Mouse (Mus musculus) embryonic facial prominence, embryonic 14.5 days (tissue): Measurements from ENCODE around the gene Lysmd1. TPM values are rescaled to one million over a fixed set of nuclear protein-coding genes. Genes with fewer than 3 reads are reported as not detected.

Experiments used
- ATAC-seq: fragments of 200-750 bp; cut with Nextera tagmentation; 2 replicates; pipeline ENCODE4 v1.8.0; 2017; ENCODE audit warnings: low read depth, moderate number of reproducible peaks, moderate TSS enrichment
- DNase-seq: peaks from one replicate; pipeline ENCODE4 v3.0.0-alpha.2; 2015; ENCODE audit warnings: low spot score
- H3K27ac ChIP-seq: fragments of 300-500 bp; sonication (generic); replicated peaks from 2 replicates; pipeline ENCODE4 v1.5.1; 2014; ENCODE audit warnings: low read depth, mild to moderate bottlenecking, low read length, moderate library complexity
- H3K27me3 ChIP-seq: fragments of 300-500 bp; sonication (generic); replicated peaks from 2 replicates; pipeline ENCODE4 v1.6.1; 2014; ENCODE audit warnings: low read length; ENCODE audit not compliant: control insufficient read depth, insufficient read depth
- H3K36me3 ChIP-seq: fragments of 300-500 bp; sonication (generic); 2 replicates; pipeline ENCODE4 v1.6.1; 2014; ENCODE audit warnings: low read length, mixed read lengths; ENCODE audit not compliant: control insufficient read depth, insufficient read depth
- H3K4me1 ChIP-seq: fragments of 300-500 bp; sonication (generic); 2 replicates; pipeline ENCODE4 v1.6.1; 2014; ENCODE audit warnings: antibody characterized with exemption, low read length; ENCODE audit not compliant: control insufficient read depth, insufficient read depth
- H3K4me2 ChIP-seq: fragments of 300-500 bp; sonication (generic); 2 replicates; pipeline ENCODE4 v1.6.1; 2014; ENCODE audit warnings: low read depth, mild to moderate bottlenecking, low read length, moderate library complexity, mixed read lengths
- H3K4me3 ChIP-seq: fragments of 300-500 bp; sonication (generic); 2 replicates; pipeline ENCODE4 v1.5.1; 2014; ENCODE audit warnings: low read depth, mild to moderate bottlenecking, low read length
- H3K9ac ChIP-seq: fragments of 300-500 bp; sonication (generic); 2 replicates; pipeline ENCODE4 v1.6.1; 2014; ENCODE audit warnings: low read depth, mild to moderate bottlenecking, low read length, moderate library complexity, mixed read lengths
- H3K9me3 ChIP-seq: fragments of 300-500 bp; sonication (generic); 2 replicates; pipeline ENCODE4 v1.6.1; 2016; ENCODE audit warnings: low read length; ENCODE audit not compliant: control insufficient read depth
- WGBS: fragments of 180-500 bp; shearing (Covaris S2); extraction: QIAGEN DNeasy Blood & Tissue Kit; methylation state at CpG from one replicate; pipeline ENCODE4 v1.1.7; 2014; 5-methylcytosine and 5-hydroxymethylcytosine counted together
- polyA plus RNA-seq: library from polyadenylated mRNA; unstranded; fragments of >200 nt; fragmentation: Nextera tagmentation; extraction: Ambion mirVana; gene quantifications from 2 replicates; pipeline ENCODE4 v1.2.1, GENCODE M21; 2014

The Lysmd1 gene
- polyA plus RNA-seq, 1 experiment from 2014 or later, result 13.2 TPM

DNA sequence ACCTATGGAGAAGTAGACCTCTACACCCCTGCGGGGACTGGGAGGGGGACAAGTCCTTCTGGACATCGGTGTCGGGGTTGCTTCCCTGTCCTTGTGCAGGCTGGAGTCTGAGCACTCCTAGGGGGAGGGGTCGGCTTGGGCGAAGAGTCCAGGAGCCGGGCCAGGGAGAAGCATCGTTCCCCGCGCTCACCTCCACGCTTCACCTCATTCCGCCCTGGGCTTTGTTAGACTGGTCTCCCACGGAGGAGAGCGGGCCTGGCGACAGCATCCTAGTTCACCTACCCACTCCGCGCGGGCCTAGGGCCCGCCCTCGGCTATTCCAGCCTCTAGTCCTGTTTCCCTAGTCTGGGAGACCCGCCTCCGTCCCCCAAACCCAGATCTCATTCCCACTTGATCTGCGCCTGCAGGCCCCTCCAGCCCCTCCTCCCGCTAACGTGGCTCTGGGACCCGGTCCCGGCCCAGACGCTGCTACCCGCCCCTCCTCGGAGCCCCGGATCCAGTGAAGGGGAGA, 27.2 kb downstream of the Lysmd1 start:
- DNase-seq, result peak; percentile 76
- H3K9ac ChIP-seq, result peak overlapping the region; percentile 70
- peak overlapping the region; percentile 63 for H3K4me3 ChIP-seq
- peaks cover 17% of the 10 kb centered on the region for H3K36me3 ChIP-seq
- H3K27ac ChIP-seq, result peak overlapping the region; percentile 50; the same call in 1 of the 2 replicates
- peak; percentile 1 for ATAC-seq
- peaks cover 21% of the 10 kb centered on the region for H3K4me1 ChIP-seq
- H3K27me3 ChIP-seq, result no peaks in the 10 kb centered on the region
- H3K9me3 ChIP-seq, result no peaks in the 10 kb centered on the region
- under 1% methylated on average over 27 of the region's 30 CpGs for WGBS
- peak overlapping the region; percentile 84 for H3K4me2 ChIP-seq

DNA sequence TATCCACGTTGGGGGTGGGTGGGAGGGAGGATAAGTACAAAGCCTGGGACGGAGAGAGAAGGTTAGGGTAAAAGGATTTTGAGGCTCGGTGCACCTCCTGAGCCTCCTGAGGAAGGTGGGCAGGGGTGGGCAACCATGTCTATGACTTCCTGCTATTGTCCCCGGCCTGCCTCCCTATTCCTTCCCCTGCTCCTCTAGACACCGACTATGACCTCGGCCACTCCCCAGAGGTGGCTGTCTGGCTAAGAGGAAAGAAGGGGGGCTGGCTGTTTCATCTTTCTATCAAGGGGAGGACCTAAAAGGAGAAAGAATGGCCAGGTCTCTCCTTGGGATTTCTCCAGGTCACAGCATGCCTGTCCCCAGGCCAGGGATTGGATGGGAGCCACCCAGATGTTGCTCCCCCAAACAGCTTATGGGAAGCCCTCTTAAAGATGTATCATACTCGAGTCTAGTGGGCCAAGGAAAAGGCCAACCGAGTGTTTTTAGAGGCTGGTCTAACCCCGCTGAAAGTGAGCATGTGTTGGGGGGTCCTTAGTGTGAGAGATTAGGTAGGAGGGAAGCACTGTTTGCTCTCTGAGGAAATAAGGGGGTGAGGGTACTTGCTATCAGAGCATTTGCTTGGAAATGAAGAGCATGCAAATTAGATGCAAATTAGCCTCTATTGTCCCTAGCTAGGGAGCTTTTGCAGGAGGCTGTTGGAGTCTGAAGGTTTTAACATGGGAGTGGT, 27.9 kb downstream of the Lysmd1 start:
- H3K4me3 ChIP-seq, result peak overlapping the region; percentile 63
- 6% methylated on average over 9 of the region's 9 CpGs for WGBS
- H3K27me3 ChIP-seq, result no peaks in the 10 kb centered on the region
- H3K9me3 ChIP-seq, result no peaks in the 10 kb centered on the region
- peak overlapping the region; percentile 50 for H3K27ac ChIP-seq
- H3K36me3 ChIP-seq, result peaks cover 22% of the 10 kb centered on the region
- H3K9ac ChIP-seq, result peak overlapping the region; percentile 70
- H3K4me2 ChIP-seq, result peak overlapping the region; percentile 84
- DNase-seq (peak; percentile 40), ATAC-seq (no peak)
- H3K4me1 ChIP-seq, result peaks cover 21% of the 10 kb centered on the region

GRCm38 (mm10) chr3:95162345-95162628, 28.4 kb downstream of the Lysmd1 start:
- Histone ChIP-seq H3K9me3 (no peaks in the 10 kb centered on the region), H3K4me3 (peak overlapping the region; percentile 63), H3K27ac (0 out of 2 replicates have a peak overlapping the region, but pooled peaks have one; percentile 4), H3K27me3 (no peaks in the 10 kb centered on the region), H3K36me3 (peaks cover 27% of the 10 kb centered on the region), H3K4me1 (peaks cover 21% of the 10 kb centered on the region), H3K4me2 (peak overlapping the region; percentile 84), H3K9ac (peak overlapping the region; percentile 70)
- ATAC-seq (no peak), DNase-seq (no peak)
- WGBS, result 41% methylated on average over 2 of the region's 2 CpGs

DNA sequence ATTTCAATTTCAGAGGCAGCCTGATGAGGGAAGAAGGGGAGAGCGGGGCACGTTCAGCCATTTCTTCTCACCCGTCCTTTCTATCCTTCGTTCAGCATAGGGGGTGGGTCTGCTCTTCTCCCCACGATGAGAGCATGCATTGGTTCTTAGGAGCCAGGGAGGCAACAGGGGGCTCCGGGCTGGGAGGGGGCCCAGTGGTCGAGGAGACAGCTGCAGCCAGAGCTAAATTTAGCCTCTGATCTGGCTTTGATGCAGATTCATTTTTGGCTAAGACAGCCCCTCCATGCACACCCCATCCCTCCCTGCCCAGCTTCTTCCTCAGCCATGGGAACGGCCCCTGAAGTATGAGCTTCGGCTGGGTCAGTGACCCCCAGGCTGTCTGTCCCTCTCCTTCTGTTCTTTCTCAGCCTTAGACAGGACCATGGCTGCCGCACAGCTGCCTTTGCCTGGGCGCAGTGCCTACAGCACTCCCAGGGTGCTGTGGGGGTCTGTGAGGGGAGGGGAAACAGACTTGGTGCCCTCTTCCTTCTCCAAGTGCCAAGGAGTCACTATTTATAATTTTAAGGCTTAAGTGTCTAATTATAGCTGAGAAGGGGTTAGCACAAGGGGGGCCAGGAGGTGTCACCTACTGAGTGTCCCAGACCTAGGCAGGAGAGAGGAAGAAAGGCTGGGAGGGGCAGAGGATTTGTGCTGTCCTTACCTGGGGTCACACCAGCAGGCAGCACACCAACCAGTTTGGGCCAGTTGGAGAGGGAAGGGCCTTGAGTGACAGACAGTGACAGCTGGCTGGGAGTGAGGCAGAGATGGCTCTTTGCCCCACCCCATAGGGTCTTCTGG, 29.7 kb downstream of the Lysmd1 start:
- ATAC-seq (no peak), DNase-seq (peak; percentile 58)
- Histone ChIP-seq H3K36me3 (peaks cover 41% of the 10 kb centered on the region), H3K27ac (peak overlapping the region; percentile 13; the same call in 1 of the 2 replicates), H3K9me3 (no peaks in the 10 kb centered on the region), H3K9ac (peak overlapping the region; percentile 25; the same call in 1 of the 2 replicates), H3K4me3 (no peak overlapping the region), H3K4me2 (peak overlapping the region; percentile 84), H3K4me1 (peaks cover 21% of the 10 kb centered on the region), H3K27me3 (no peaks in the 10 kb centered on the region)
- 51% methylated on average over 11 of the region's 11 CpGs for WGBS

DNA sequence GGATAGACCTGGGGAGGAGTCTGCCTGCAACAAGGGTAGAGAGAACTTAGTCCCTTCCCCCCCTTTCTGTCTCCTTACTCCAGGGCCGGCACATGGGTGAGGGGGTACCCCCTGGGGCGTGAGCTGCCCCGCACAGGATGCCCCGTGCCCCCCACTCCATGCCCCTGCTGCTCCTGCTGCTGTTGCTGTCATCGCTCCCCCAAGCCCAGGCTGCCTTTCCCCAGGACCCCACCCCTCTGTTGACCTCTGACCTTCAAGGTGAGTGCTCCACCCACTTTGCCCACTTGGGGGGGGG, 30.3 kb downstream of the Lysmd1 start:
- no peak overlapping the region for H3K9ac ChIP-seq
- H3K9me3 ChIP-seq, result no peaks in the 10 kb centered on the region
- no peaks in the 10 kb centered on the region for H3K27me3 ChIP-seq
- WGBS, result 70% methylated on average over 3 of the region's 5 CpGs
- no peak overlapping the region for H3K4me3 ChIP-seq
- no peak for ATAC-seq
- H3K27ac ChIP-seq, result no peak overlapping the region
- DNase-seq, result no peak
- peak overlapping the region; percentile 15; the same call in 1 of the 2 replicates for H3K4me2 ChIP-seq
- H3K4me1 ChIP-seq, result peaks cover 21% of the 10 kb centered on the region
- peaks cover 46% of the 10 kb centered on the region for H3K36me3 ChIP-seq

DNA sequence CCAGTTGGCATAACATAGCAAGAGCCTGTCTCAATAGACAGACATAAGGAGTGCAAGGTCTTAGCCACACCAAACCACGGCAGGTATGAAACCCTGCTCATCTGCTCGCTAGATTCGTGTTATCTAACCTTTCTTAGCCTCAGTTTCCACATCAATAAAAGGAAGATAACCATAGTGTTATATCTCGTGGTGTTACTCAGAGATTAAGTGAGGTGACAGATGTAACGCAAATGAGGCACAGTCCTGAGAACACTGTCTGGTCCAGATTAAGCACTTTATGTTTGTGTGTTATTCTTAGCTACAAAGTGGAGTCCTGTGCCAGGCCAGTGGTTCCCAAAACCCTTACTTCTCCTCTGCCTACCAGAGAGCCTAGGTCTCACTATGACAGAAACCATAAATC, 31.0 kb downstream of the Lysmd1 start:
- H3K27me3 ChIP-seq, result no peaks in the 10 kb centered on the region; the same call in 1 of the 2 replicates
- ATAC-seq (no peak), DNase-seq (no peak)
- no peak overlapping the region for H3K27ac ChIP-seq
- no peak overlapping the region for H3K9ac ChIP-seq
- H3K4me3 ChIP-seq, result no peak overlapping the region
- H3K36me3 ChIP-seq, result peaks cover 53% of the 10 kb centered on the region
- no peaks in the 10 kb centered on the region for H3K9me3 ChIP-seq
- WGBS, result 80% methylated on average over 5 of the region's 5 CpGs
- H3K4me1 ChIP-seq, result peaks cover 21% of the 10 kb centered on the region
- H3K4me2 ChIP-seq, result no peak overlapping the region

GRCm38 (mm10) chr3:95169996-95170395, 36.1 kb downstream of the Lysmd1 start:
- H3K9ac ChIP-seq, result no peak overlapping the region
- H3K36me3 ChIP-seq, result peaks cover 81% of the 10 kb centered on the region
- H3K4me2 ChIP-seq, result no peak overlapping the region
- no peaks in the 10 kb centered on the region for H3K9me3 ChIP-seq
- no peak for ATAC-seq
- peaks cover 13% of the 10 kb centered on the region for H3K4me1 ChIP-seq
- 92% methylated on average over 9 of the region's 10 CpGs for WGBS
- H3K27me3 ChIP-seq, result peaks cover 43% of the 10 kb centered on the region
- DNase-seq, result no peak
- H3K4me3 ChIP-seq, result no peak overlapping the region
- H3K27ac ChIP-seq, result no peak overlapping the region

DNA sequence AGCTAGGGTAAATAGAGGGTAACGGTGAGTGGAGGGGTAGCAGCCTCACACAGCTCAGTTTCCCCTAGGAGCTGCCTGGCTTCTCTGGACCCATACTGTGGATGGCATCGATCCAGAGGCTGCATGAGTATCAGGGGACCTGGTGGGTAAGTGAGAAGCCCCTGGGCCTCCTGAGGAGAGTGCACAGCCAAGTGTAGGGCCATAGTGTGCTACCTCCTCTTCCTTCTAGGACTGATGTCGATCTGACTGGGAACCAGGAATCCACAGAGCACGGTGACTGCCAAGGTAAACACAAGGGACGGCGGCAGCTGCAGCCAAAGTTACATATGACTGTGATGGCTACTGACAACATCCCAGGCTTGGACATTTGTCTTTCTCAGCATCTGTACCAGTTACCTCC, 37.2 kb downstream of the Lysmd1 start:
- Histone ChIP-seq H3K9me3 (no peaks in the 10 kb centered on the region), H3K4me3 (no peak overlapping the region), H3K9ac (no peak overlapping the region), H3K27ac (no peak overlapping the region), H3K4me1 (peaks cover 13% of the 10 kb centered on the region), H3K27me3 (peaks cover 43% of the 10 kb centered on the region), H3K36me3 (peaks cover 73% of the 10 kb centered on the region), H3K4me2 (no peak overlapping the region)
- DNase-seq (no peak), ATAC-seq (no peak)
- 68% methylated on average over 6 of the region's 6 CpGs for WGBS
